Mouse (Mus musculus) spleen, postnatal 36 days (tissue): Measurements from ENCODE around the gene Prr14.
"Not testable (repeated sequence)": the region's sequence is repeated elsewhere in the genome, so short reads cannot be mapped to it uniquely, and the experiment has no call there.

Experiments used
- DNase-seq, 2 experiments: peaks; one replicate each; pipeline ENCODE4 v3.0.0; 2022; ENCODE audit warnings: low spot score in 2 of 2, mixed read lengths in 1 of 2

The Prr14 gene

DNA sequence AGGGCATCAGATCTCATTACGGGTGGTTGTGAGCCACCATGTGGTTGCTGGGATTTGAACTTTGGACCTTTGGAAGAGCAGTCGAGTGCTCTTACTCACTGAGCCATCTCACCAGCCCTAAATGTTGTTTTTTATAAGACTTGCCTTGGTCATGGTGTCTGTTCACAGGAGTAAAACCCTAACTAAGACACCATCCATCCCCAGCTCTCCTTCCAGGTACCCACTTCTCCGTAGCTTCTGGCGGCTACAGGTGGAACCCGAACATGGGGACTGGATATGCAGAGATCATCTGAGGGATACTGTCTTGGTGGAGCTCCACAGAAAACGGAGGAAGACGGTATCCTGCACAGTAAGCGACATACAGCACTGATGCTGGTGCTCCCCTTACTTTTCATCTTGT, at the start of gene Prr14:
Gene Prr14, plus strand, starts transcription at position 301 of the 400 bp plus-strand sequence.
- not testable (repeated sequence) for DNase-seq

DNA sequence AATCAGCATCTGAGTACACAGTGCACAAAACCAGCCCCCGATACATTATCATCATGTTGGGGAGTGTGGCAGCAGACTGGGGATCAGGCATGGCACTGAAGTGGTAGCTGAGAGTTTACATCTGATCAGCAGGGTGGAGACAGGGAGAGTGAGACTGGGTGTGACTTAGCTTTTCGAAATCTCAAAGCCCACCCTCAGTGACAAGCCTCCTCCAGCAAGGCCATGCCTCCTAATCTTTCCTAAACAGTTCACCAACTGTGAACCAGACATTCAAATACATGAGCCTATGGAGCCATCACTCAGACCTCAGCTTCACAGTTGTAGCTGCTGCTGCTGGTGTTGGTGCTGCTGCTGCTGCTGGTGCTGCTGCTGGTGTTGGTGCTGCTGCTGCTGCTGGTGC, 48.0 kb upstream of the Prr14 start:
- no peak for DNase-seq

DNA sequence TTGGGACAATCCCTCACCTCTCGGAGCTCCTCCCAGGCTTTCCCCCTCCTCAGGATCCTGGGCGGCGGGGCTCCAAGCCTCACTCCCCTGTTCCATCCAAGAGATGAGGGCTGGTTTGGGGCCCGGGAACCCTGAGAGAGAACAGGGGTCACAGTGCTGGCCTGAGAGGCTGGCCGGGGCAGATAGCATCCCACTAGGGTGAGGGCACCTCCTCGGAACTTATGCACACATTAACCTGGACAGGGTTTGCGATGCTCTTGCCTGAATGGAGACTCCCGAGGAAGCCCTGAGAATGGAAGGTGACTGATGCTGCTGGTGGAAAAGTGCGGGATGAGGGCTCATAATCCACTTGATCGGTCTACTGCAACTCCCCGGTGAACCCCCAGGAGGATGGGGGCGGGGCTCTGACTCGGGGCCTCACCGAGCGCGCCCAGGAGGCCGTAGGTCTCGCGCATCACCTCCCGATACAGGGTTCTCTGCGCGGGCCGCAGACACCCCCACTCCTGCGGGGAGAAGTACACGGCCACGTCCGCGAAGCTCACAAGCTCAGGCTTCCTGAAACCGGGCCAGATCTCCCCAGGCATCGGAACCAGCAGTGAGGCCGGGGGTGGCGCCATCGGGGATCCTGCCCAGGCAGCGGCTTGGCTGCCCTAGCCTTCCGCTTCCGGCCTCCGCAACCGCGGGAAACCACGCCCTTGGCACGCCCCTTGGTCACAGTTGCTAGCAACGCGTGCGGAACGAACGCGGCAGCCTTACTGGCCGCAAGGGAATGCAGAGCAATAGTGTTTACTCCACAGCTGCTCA, 37.8 kb upstream of the Prr14 start, which contains the start of gene Zfp688:
Gene Zfp688, minus strand, starts transcription at position 681 of the 804 bp plus-strand sequence.
- DNase-seq: peak; percentile 95 to 96

DNA sequence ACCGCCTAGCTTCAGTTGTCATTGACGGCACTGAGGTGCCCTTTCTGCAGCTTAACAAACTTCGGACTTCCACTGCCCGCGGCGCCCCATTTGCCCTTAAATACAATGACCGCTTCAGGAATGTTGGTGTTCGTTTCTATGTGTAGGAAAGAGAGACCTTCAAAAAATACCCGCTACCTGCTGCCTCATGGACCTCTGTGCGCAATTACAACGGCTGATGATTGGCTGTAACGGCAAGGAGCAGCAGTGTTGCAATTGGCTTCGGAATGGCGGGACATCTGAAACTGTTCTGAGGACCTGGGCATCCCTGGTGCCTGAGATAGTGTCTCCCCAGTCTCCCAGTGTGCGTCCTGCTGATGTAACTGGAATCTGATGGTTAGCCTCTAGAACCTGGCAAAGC, 37.2 kb upstream of the Prr14 start:
- peak in 1 of 2 experiments; percentile 28 for DNase-seq

DNA sequence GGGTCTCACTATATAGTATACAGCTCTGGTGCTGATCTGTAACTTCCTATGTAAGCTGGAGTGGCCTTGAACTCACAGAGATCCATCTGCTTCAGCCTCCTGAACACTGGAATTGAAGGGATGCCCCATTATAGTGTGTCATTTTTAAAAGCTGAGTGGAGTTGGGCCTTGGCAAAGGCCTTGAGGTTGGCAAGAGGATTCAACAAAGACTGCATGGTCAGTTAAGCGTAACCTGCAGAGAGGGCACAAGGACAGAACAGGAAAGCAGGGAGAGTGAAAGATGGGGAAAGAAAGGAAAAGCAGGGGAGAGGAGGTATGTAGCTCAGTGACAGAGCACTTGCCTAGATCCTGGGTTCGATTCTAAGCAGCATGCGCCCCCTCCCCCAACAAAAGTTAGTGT, 34.1 kb upstream of the Prr14 start:
- DNase-seq: no peak

DNA sequence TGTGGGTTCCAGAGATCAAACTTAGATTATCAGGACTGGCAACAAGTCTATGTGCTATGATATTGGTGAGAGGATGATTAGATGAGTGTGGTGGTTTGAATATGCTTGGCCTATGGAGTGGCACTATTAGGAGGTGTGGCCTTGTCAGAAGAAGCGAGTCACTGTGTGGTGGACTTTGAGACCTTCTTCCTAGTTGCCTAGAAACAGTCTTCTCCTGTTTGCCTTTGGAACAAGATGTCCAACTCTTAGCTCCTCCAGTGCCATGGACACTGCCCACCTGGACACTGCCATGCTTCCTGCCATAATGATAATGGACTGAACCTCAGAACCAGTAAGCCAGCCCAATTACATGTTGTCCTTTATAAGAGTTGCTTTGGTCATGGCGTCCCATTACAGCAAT, 33.5 kb upstream of the Prr14 start:
- DNase-seq: no peak

DNA sequence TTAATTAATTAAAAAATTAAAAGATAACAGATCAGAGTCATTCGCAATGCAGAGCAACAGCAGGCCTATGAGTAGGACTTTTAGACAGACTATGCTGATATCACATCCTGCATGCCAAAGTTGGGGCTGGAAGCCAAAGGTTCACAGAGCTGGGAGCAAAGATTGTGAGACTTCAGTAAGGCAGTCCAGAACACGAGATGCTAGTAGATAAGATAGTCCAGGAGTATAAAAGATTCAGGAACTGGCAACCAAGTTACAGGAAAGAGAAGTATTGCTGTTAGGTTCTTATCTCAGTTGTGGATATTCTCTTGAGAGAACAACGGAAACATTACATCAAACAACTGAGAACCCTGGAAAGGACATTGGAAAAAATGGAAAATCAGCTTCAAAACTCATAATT, 33.1 kb upstream of the Prr14 start:
- no peak for DNase-seq

DNA sequence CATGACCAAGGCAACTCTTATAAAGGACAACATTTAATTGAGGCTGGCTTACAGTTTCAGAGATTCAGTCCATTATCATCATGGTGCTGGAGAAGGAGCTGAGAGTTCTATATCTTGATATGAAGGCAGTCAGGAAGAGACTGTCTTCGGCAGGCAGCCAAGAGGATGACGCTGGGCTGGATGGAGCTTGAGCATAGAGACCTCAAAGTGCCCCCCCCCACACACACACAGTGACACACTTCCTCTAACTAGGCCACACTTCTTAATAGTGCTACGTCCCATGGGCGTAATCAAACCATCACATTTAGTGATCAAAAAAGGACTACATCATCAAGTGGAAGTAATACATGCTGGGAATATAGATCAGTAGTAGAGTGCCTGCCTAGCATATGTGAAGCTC, 24.2 kb upstream of the Prr14 start:
- DNase-seq: no peak

DNA sequence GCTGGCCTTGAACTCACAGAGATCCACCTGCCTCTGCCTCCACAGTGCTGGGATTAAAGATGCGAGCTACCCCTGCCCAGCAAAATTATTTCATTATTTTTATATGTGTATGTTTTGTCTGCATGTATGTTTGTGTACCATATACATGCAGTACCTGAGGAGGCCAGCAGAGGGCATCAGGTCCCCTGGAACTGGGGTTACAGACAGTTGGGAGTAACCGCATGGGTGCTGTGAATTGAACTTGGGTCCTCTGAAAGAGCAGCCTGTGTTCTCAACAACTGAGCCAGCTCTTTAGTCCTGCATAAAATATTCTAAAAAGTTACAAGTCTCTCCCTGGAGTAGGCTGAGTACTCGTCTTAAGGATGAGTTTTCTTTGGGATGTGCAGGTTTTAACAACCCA, 21.7 kb upstream of the Prr14 start:
- DNase-seq: peak in 1 of 2 experiments; percentile 13

DNA sequence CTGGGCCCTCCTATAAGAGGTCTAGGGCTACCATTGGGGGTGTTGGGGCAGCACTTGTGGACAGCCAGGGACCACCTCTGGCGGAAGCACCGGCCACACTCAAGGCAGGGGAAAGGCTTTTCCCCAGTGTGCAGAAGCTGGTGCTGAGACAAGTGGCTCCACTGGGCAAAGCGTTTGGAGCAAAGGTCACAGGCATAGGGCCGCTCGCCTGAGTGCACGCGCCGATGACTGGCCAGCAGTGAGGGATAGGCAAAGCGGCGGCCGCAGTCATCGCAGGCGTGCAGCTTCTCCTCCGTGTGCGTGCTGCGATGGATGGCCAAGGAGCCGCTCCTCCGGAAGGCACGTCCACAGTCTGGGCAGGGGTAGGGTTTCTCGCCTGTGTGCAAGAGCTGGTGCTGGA, 15.4 kb upstream of the Prr14 start:
- no peak for DNase-seq

DNA sequence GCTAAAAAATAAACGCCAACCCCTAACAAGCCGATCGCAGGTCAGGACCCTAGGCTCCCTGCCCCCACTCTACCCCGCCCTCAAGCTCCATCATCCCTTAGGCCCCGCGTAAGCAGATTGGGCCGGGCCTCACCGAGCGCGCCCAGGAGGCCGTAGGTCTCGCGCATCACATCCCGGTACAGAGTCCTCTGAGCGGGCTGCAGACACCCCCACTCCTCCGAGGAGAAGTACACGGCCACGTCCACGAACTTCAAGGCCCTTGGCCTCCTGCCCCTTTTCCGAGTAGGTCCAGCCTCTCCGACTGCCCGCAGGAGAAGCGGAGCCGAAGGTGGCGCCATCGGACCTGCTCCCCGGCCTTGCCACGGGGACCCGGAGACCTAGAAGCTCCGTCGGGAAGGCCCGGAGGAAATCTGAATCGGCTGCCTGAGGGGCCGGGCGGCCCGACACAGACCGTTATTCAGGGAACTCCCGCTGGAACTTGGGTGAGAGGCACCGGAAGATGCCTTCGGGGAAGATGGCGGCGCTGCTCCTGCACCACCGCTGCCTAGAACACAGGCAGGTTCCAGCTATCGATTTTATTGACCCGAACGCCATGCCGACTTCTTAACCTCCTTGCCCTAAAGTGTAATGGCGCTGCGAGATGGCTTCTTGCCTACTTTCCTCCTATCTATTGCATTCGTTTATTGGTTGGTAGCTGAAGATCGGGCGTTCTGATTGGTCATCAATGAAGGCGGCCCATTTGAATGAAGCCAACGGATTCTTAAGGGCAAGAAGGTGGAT, 10.7 kb upstream of the Prr14 start, which contains the start of gene Zfp689:
Gene Zfp689, minus strand, starts transcription at position 638 of the 780 bp plus-strand sequence.
- DNase-seq: peak; percentile 93 to 96

DNA sequence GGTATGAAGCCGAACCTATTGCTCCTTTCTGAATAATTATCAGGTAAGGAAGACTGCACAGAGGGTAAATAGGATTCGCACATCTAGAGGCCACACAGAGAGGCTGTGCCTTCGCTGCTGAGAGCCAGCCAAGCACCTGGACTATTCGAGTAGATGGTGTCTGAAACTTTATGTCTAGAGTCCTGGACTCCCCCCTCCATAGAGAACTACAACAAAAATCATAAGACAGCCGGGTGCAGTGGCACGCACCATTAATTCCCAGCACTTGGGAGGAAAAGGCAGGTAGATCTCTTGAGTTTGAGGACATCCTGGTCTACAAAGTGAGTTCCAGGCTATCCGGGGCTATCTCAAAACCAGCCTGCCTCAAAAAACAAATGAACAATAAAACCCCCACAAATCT, 9.4 kb upstream of the Prr14 start:
- DNase-seq: no peak

DNA sequence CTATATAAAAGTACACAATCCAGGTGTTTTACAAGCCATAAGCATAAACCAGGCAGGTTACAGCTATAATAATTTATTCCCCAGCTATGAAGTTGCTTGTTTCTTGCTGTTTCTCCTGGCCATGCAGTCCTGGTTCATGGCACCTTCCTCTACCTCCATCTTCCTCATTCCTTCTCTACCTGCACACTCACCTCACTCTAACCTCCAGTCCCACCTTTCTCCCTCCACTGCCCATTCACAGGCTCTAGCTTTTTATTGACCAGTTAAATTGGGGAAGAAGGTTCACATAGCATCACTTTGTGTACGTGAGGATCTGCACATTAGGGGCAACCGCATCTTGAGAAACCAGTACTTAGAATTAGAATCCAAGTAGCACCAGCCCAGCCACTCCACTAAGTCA, 6.4 kb upstream of the Prr14 start:
- DNase-seq: no peak

DNA sequence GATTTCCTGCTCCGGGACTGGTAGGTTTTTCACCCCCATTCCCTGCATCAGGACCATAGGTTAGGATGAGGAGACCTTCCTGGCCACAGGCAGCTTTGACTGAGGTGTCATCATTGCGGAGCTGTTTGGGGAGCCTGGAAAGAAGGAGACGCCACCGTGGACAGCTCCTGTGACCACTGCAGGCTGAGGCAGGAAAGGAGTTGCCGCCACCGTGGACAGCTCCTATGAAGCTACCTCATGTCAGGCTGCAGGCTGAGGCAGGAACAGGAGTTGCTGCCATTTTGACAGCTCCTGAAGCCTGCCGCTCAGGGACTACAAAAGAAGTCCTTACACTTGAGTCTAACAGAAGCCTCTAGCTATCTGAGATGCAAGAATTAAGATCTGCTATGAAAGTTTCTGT, 4.5 kb upstream of the Prr14 start:
- no peak for DNase-seq

DNA sequence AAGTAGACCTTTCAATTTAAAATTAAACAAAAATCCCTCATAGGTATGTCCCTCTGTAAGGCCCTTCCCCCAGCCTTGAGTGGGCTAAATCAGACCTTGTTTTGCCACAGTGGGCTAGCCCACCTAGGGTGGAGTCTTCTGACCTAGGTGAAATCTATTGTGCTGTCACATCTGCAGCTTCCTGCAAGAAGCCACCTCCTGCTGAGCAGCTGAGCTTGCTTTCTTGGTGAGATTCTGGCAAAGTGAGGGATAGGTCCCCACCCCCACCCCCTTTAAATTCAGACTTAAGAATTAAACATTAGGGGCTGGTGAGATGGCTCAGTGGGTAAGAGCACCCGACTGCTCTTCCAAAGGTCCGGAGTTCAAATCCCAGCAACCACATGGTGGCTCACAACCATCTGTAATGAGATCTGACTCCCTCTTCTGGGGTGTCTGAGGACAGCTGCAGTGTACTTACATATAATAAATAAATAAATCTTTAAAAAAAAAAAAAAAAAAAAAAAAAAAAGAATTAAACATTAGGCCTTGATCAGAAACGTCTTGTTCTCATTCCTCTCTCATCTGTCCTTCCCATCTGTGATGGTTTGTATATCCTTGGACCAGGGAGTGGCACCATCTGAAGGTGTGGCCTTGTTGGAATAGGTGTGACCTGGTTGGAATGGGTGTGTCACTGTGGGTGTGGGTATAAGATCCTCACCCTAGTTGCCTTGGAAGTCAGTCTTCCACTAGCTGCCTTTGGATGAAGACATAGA, 864 bp upstream of the Prr14 start:
- not testable (repeated sequence) for DNase-seq

DNA sequence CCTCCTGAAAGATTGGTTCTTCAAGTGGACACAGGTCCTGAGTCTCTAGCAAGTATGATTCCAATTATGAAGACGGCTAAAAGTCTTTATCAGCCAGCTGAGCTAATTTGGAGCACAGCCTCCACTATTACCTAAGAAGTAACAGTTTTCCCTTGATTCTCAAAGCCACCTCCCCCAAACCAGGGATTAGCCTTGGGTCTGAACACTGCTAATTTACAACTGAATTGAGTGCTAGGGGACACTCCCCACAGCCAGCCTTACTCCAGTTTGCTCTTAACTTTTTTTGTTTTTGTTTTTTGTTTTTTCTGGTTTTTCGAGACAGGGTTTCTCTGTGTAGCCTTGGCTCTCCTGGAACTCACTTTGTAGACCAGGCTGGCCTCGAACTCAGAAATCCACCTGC, 5.8 kb downstream of the Prr14 start:
- no peak for DNase-seq

DNA sequence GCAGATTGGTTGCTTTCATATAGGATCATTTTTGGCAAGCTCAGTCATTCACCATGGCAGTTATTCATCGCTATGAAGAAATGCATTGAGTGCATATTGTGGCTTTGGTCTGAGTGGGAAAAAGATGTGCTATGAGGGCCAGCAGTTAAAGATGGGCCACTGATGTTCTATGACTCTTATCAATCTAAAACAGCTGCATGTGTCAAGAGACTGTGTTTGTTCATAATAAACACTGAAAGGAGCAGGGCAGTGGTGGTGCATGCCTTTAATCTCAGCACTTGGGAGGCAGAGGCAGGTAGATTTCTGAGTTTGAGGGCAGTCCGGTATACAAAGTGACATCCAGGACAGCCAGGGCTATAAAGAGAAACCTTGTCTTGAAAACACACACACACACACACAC, 6.3 kb downstream of the Prr14 start:
- DNase-seq: not testable (repeated sequence)

DNA sequence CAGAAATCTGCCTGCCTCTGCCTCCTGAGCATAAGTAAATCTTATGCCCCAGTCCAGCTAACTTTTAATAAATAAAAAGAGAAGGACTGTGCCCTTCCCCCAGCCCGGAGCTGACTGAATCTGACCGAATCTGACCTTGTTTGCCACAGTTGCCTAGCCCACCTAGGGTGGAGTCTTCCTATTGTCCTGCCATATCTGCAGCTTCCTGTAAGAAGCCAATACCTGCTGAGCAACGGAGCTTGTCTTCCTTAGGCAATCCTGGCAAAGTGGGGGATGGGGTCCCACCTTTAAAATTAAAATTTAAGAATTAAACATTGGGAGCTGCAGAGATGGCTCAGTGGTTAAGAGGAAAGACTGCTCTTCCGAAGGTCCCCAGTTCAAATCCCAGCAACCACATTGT, 7.2 kb downstream of the Prr14 start:
- no peak for DNase-seq

DNA sequence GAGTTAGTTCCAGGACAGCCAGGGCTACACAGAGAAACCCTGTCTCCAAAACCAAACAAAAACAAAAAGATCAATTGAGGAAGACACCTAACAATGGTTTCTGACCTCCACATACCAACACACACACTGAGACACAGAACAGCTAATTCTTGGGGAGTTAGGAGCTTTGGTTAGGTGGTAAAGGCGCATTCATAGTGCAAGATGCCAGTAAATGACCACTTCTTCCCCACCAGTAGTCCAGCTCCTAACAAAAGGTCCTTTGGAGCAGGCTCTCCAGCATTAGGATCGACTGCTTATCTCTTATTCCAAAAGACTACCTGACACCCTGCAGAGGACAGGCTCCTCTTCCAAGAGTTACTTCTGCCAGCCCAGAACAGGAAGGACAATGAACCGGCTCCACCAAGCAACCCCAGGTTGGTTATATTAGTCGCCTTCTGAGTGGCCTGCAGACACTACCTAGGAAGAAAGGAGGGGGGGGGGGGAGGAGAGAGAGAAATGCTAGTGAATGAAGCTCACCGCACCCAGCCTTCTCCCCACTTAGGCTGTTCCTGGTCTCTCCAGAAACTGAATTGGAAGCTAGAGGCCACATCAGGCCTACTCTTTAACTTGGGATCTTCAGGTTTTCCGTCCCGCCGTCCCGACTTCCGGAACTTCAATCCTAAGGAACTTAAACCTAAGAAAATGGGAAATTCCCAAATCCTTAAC, 10.8 kb downstream of the Prr14 start:
- peak in 1 of 2 experiments; percentile 27 for DNase-seq

DNA sequence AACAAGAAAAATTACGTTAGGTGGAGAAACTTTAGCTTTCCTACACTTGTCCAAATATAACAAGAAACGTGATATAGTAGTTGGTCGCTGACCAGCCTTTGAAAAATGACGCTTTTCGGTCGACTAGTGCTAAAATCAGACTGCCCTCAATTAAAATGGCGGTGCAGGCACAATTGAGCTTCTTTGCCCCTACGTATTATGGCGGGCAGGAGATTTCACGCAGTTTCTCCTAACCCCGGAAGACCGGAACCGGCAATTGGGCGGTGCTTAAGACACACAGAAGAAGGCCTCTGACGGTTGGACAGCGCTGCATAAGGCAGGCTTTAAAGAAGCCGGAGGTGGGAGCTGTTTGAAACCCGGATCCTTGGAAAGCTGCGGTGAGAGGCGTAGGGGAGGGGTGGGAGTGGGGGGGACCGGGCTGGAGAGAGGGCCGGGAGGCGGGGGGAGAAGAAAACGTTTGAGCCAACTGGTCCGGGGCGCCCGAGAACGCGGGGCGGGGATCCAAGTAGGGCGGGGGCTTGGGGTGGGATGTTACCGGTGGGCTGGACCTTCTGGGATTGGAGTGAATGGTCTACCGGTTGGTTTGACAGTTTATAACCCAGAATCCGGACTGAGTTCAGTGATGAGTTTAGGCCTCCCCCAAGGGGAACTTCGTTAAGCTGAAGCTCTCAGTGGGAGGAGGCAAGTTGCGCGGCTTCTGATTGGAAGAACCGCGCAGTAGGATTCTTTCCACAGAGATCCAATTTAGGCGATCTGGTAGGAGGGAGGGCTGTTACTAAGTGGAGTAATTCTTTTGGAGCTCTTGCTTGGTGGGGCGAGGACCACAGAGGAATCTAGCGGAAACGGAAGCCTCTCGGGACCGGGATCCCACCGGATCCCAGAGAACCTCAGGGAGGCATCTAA, 11.6 kb downstream of the Prr14 start:
- DNase-seq: peak; percentile 93 to 96

DNA sequence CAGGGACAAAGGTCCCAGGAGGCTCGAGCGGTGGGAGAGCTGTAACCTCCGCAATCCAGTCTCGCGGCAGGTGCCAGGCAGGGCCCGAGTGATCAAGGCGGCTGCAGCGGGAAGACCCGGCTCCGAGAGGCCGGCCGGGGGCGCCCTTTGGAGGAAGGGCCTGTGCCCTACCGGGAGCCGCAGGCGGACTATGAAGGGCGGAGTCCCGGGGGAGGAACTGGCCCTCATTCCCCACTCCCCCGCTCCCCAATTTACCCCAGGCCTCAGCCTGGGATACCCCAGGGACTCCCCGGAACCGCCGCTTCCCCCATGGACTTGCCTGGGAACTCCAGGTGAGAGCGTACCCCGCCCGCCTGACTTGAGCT, 12.2 kb downstream of the Prr14 start:
- peak; percentile 46 to 54 for DNase-seq
